Mouse (Mus musculus): ENCODE data around the gene Cotl1. TPM values are rescaled to one million over a fixed set of nuclear protein-coding genes. Genes with fewer than 3 reads are reported as not detected.

Cotl1 gene
- polyA plus RNA-seq, 1 experiment from 2014 or later: 101 TPM

GRCm38 (mm10) chr8:119761692-119762091 is 78.7 kb downstream of the Cotl1 start:
- ATAC-seq (replicated peaks; ENCODE audit: low FRiP score, low read depth) (no peak), DNase-seq (ENCODE audit: low spot score) (no peak)
- Histone ChIP-seq H3K9me3 (replicated peaks; ENCODE audit: low read length) (no peaks in the 10 kb centered on the region), H3K27me3 (ENCODE audit: insufficient read depth, low read length) (no peaks in the 10 kb centered on the region), H3K4me2 (ENCODE audit: low read length) (no peak overlapping the region), H3K4me1 (replicated peaks; ENCODE audit: insufficient read depth, low read length) (no peaks in the 10 kb centered on the region), H3K9ac (ENCODE audit: low read depth, low read length) (no peak overlapping the region), H3K27ac (no peak overlapping the region), H3K36me3 (ENCODE audit: insufficient read depth, low read length) (peaks cover 9% of the 10 kb centered on the region; the same call in 1 of the 2 replicates), H3K4me3 (replicated peaks; ENCODE audit: low read depth, low read length) (no peak overlapping the region)
- no peak for TF ChIP-seq CTCF (IDR thresholded peaks at IDR 0.05; ENCODE audit: low read depth)
- WGBS: 94% methylated on average over 11 of the region's 11 CpGs

Other genes starting within 250 kb of the Cotl1 start
- gene Taf1c, start 235.3 kb downstream of the Cotl1 start, polyA plus RNA-seq (2015; fragmentation: Nextera tagmentation; extraction: Ambion mirVana): 8.3 and 8.7 TPM in 2 replicates
- gene Adad2, start 227.8 kb downstream of the Cotl1 start, polyA plus RNA-seq (2015; fragmentation: Nextera tagmentation; extraction: Ambion mirVana): not detected in 2 replicates
- 0.14 and 0.28 TPM in 2 replicates for gene Kcng4, start 204.9 kb downstream of the Cotl1 start, polyA plus RNA-seq (2015; fragmentation: Nextera tagmentation; extraction: Ambion mirVana)
- 6.2 and 6.9 TPM in 2 replicates for gene Wfdc1, start 174.2 kb downstream of the Cotl1 start, polyA plus RNA-seq (2015; fragmentation: Nextera tagmentation; extraction: Ambion mirVana)
- gene Atp2c2, start 140.5 kb downstream of the Cotl1 start, polyA plus RNA-seq (2015; fragmentation: Nextera tagmentation; extraction: Ambion mirVana): 1.3 and 1.6 TPM in 2 replicates
- gene Tldc1, start 62.1 kb downstream of the Cotl1 start, polyA plus RNA-seq (2015; fragmentation: Nextera tagmentation; extraction: Ambion mirVana): 11.8 and 11.9 TPM in 2 replicates
- 22.1 and 22.5 TPM in 2 replicates for gene Klhl36, start 21.7 kb upstream of the Cotl1 start, polyA plus RNA-seq (2015; fragmentation: Nextera tagmentation; extraction: Ambion mirVana)
- gene Usp10, start 69.8 kb upstream of the Cotl1 start, polyA plus RNA-seq (2015; fragmentation: Nextera tagmentation; extraction: Ambion mirVana): 93.5 and 97.5 TPM in 2 replicates
- not detected in 2 replicates for gene Gm20388, start 70.3 kb upstream of the Cotl1 start, polyA plus RNA-seq (2015; fragmentation: Nextera tagmentation; extraction: Ambion mirVana)
- 12.2 and 12.7 TPM in 2 replicates for gene Crispld2, start 151.9 kb upstream of the Cotl1 start, polyA plus RNA-seq (2015; fragmentation: Nextera tagmentation; extraction: Ambion mirVana)